Mouse (Mus musculus): Measurements from ENCODE around the gene Rbfox1. TPM values are rescaled to one million over a fixed set of nuclear protein-coding genes. Genes with fewer than 3 reads are reported as not detected.

Gene Rbfox1
- polyA plus RNA-seq, 1 experiment from 2014 or later = 339 TPM

- Histone ChIP-seq H3K9ac (replicated peaks; ENCODE audit: low read depth, low read length) (no peak overlapping the region), H3K27ac (ENCODE audit: low read depth, low read length) (peak overlapping the region; percentile 62), H3K27me3 (ENCODE audit: control insufficient read depth, insufficient read depth, low read length) (no peaks in the 10 kb centered on the region), H3K4me3 (ENCODE audit: low read depth, low read length) (no peak overlapping the region), H3K4me2 (ENCODE audit: low read depth, low read length) (no peak overlapping the region), H3K9me3 (ENCODE audit: control insufficient read depth, low read length) (no peaks in the 10 kb centered on the region), H3K4me1 (ENCODE audit: control insufficient read depth, insufficient read depth, low read length) (no peaks in the 10 kb centered on the region; the same call in 1 of the 2 replicates), H3K36me3 (ENCODE audit: control insufficient read depth, insufficient read depth, low read length) (no peaks in the 10 kb centered on the region)
- ATAC-seq (ENCODE audit: low read depth) = no peak
- 55% methylated on average over 8 of the region's 8 CpGs for WGBS
Observed at GRCm38 (mm10) chr16:6719027-6719426, 833.9 kb downstream of the Rbfox1 start.

- 69% methylated on average over 4 of the region's 4 CpGs for WGBS
- no peak overlapping the region for H3K4me2 ChIP-seq (ENCODE audit: low read depth, low read length)
- no peak for ATAC-seq (ENCODE audit: low read depth)
- H3K9ac ChIP-seq (replicated peaks; ENCODE audit: low read depth, low read length) = no peak overlapping the region
- H3K4me1 ChIP-seq (ENCODE audit: control insufficient read depth, insufficient read depth, low read length) = no peaks in the 10 kb centered on the region
- no peaks in the 10 kb centered on the region for H3K9me3 ChIP-seq (ENCODE audit: control insufficient read depth, low read length)
- H3K27ac ChIP-seq (ENCODE audit: low read depth, low read length) = no peak overlapping the region
- H3K4me3 ChIP-seq (ENCODE audit: low read depth, low read length) = no peak overlapping the region
- H3K27me3 ChIP-seq (ENCODE audit: control insufficient read depth, insufficient read depth, low read length) = no peaks in the 10 kb centered on the region
- no peaks in the 10 kb centered on the region for H3K36me3 ChIP-seq (ENCODE audit: control insufficient read depth, insufficient read depth, low read length)
Observed at GRCm38 (mm10) chr16:6732646-6733045, 847.5 kb downstream of the Rbfox1 start.

GRCm38 (mm10) chr16:6733427-6733826 is 848.3 kb downstream of the Rbfox1 start:
- Histone ChIP-seq H3K27ac (ENCODE audit: low read depth, low read length) (no peak overlapping the region), H3K27me3 (ENCODE audit: control insufficient read depth, insufficient read depth, low read length) (no peaks in the 10 kb centered on the region), H3K36me3 (ENCODE audit: control insufficient read depth, insufficient read depth, low read length) (no peaks in the 10 kb centered on the region), H3K4me3 (ENCODE audit: low read depth, low read length) (no peak overlapping the region), H3K4me1 (ENCODE audit: control insufficient read depth, insufficient read depth, low read length) (no peaks in the 10 kb centered on the region), H3K9ac (replicated peaks; ENCODE audit: low read depth, low read length) (no peak overlapping the region), H3K4me2 (ENCODE audit: low read depth, low read length) (no peak overlapping the region), H3K9me3 (ENCODE audit: control insufficient read depth, low read length) (no peaks in the 10 kb centered on the region)
- 95% methylated on average over 3 of the region's 3 CpGs for WGBS
- no peak for ATAC-seq (ENCODE audit: low read depth)

GRCm38 (mm10) chr16:6736566-6736965 is 851.4 kb downstream of the Rbfox1 start:
- ATAC-seq (ENCODE audit: low read depth) = no peak
- 88% methylated on average over 2 of the region's 2 CpGs for WGBS
- Histone ChIP-seq H3K36me3 (ENCODE audit: control insufficient read depth, insufficient read depth, low read length) (no peaks in the 10 kb centered on the region), H3K4me2 (ENCODE audit: low read depth, low read length) (no peak overlapping the region), H3K27ac (ENCODE audit: low read depth, low read length) (no peak overlapping the region), H3K4me1 (ENCODE audit: control insufficient read depth, insufficient read depth, low read length) (no peaks in the 10 kb centered on the region), H3K9ac (replicated peaks; ENCODE audit: low read depth, low read length) (no peak overlapping the region), H3K4me3 (ENCODE audit: low read depth, low read length) (no peak overlapping the region), H3K9me3 (ENCODE audit: control insufficient read depth, low read length) (no peaks in the 10 kb centered on the region), H3K27me3 (ENCODE audit: control insufficient read depth, insufficient read depth, low read length) (no peaks in the 10 kb centered on the region)

- H3K9ac ChIP-seq (replicated peaks; ENCODE audit: low read depth, low read length) = no peak overlapping the region
- no peaks in the 10 kb centered on the region for H3K36me3 ChIP-seq (ENCODE audit: control insufficient read depth, insufficient read depth, low read length)
- no peak overlapping the region for H3K27ac ChIP-seq (ENCODE audit: low read depth, low read length)
- H3K4me3 ChIP-seq (ENCODE audit: low read depth, low read length) = no peak overlapping the region
- H3K9me3 ChIP-seq (ENCODE audit: control insufficient read depth, low read length) = no peaks in the 10 kb centered on the region
- no peak for ATAC-seq (ENCODE audit: low read depth)
- no peaks in the 10 kb centered on the region for H3K27me3 ChIP-seq (ENCODE audit: control insufficient read depth, insufficient read depth, low read length)
- no peak overlapping the region for H3K4me2 ChIP-seq (ENCODE audit: low read depth, low read length)
- H3K4me1 ChIP-seq (ENCODE audit: control insufficient read depth, insufficient read depth, low read length) = no peaks in the 10 kb centered on the region
- WGBS = 68% methylated on average over 3 of the region's 3 CpGs
Observed at GRCm38 (mm10) chr16:6736998-6737397, 851.8 kb downstream of the Rbfox1 start.

- H3K36me3 ChIP-seq (ENCODE audit: control insufficient read depth, insufficient read depth, low read length) = no peaks in the 10 kb centered on the region
- no peak overlapping the region for H3K27ac ChIP-seq (ENCODE audit: low read depth, low read length)
Observed at GRCm38 (mm10) chr16:6746116-6746515, 861.0 kb downstream of the Rbfox1 start.

GRCm38 (mm10) chr16:6750491-6750890 is 865.3 kb downstream of the Rbfox1 start:
- Histone ChIP-seq H3K4me2 (ENCODE audit: low read depth, low read length) (no peak overlapping the region), H3K36me3 (ENCODE audit: control insufficient read depth, insufficient read depth, low read length) (no peaks in the 10 kb centered on the region), H3K27me3 (ENCODE audit: control insufficient read depth, insufficient read depth, low read length) (no peaks in the 10 kb centered on the region), H3K9me3 (ENCODE audit: control insufficient read depth, low read length) (no peaks in the 10 kb centered on the region), H3K4me3 (ENCODE audit: low read depth, low read length) (no peak overlapping the region), H3K4me1 (ENCODE audit: control insufficient read depth, insufficient read depth, low read length) (peaks cover 4% of the 10 kb centered on the region; the same call in 1 of the 2 replicates), H3K27ac (ENCODE audit: low read depth, low read length) (no peak overlapping the region), H3K9ac (replicated peaks; ENCODE audit: low read depth, low read length) (no peak overlapping the region)
- ATAC-seq (ENCODE audit: low read depth) = no peak
- 79% methylated on average over 2 of the region's 2 CpGs for WGBS

More at GRCm38 (mm10) chr16:6746116-6746515, 861.0 kb downstream of the Rbfox1 start:
- Histone ChIP-seq H3K9ac (replicated peaks; ENCODE audit: low read depth, low read length) (no peak overlapping the region), H3K4me1 (ENCODE audit: control insufficient read depth, insufficient read depth, low read length) (no peaks in the 10 kb centered on the region), H3K4me3 (ENCODE audit: low read depth, low read length) (no peak overlapping the region), H3K27me3 (ENCODE audit: control insufficient read depth, insufficient read depth, low read length) (no peaks in the 10 kb centered on the region), H3K4me2 (ENCODE audit: low read depth, low read length) (no peak overlapping the region), H3K9me3 (ENCODE audit: control insufficient read depth, low read length) (no peaks in the 10 kb centered on the region)
- no peak for ATAC-seq (ENCODE audit: low read depth)
- 70% methylated on average over 2 of the region's 2 CpGs for WGBS

- ATAC-seq (ENCODE audit: low read depth) = peak; percentile 34; the same call in 1 of the 2 replicates
- Histone ChIP-seq H3K9ac (replicated peaks; ENCODE audit: low read depth, low read length) (no peak overlapping the region), H3K4me2 (ENCODE audit: low read depth, low read length) (no peak overlapping the region), H3K4me1 (ENCODE audit: control insufficient read depth, insufficient read depth, low read length) (peaks cover 4% of the 10 kb centered on the region; the same call in 1 of the 2 replicates), H3K9me3 (ENCODE audit: control insufficient read depth, low read length) (no peaks in the 10 kb centered on the region), H3K27ac (ENCODE audit: low read depth, low read length) (no peak overlapping the region), H3K4me3 (ENCODE audit: low read depth, low read length) (no peak overlapping the region), H3K27me3 (ENCODE audit: control insufficient read depth, insufficient read depth, low read length) (no peaks in the 10 kb centered on the region), H3K36me3 (ENCODE audit: control insufficient read depth, insufficient read depth, low read length) (no peaks in the 10 kb centered on the region)
- 66% methylated on average over 3 of the region's 3 CpGs for WGBS
Observed at GRCm38 (mm10) chr16:6754847-6755246, 869.7 kb downstream of the Rbfox1 start.

GRCm38 (mm10) chr16:6769495-6770237 is 884.5 kb downstream of the Rbfox1 start:
- 31% methylated on average over 14 of the region's 14 CpGs for WGBS
- no peaks in the 10 kb centered on the region for H3K36me3 ChIP-seq (ENCODE audit: control insufficient read depth, insufficient read depth, low read length)
- no peak overlapping the region for H3K9ac ChIP-seq (replicated peaks; ENCODE audit: low read depth, low read length)
- H3K27ac ChIP-seq (ENCODE audit: low read depth, low read length) = peak overlapping the region; percentile 57
- H3K27me3 ChIP-seq (ENCODE audit: control insufficient read depth, insufficient read depth, low read length) = no peaks in the 10 kb centered on the region
- H3K4me3 ChIP-seq (ENCODE audit: low read depth, low read length) = no peak overlapping the region
- peak; percentile 89 for ATAC-seq (ENCODE audit: low read depth)
- H3K4me1 ChIP-seq (ENCODE audit: control insufficient read depth, insufficient read depth, low read length) = peaks cover 12% of the 10 kb centered on the region; the same call in 1 of the 2 replicates
- no peaks in the 10 kb centered on the region for H3K9me3 ChIP-seq (ENCODE audit: control insufficient read depth, low read length)
- H3K4me2 ChIP-seq (ENCODE audit: low read depth, low read length) = no peak overlapping the region

Measured in neural tube, embryonic 14.5 days (tissue).